Mouse (Mus musculus) adrenal gland, adult 18-20 months (tissue): ENCODE data around the gene Prex1. TPM values are rescaled to one million over a fixed set of nuclear protein-coding genes. Genes with fewer than 3 reads are reported as not detected.

Experiments used
- DNase-seq, 2 experiments: peaks; one replicate each; pipeline ENCODE4 v3.0.0; 2021 to 2022; ENCODE audit warnings: low spot score in 2 of 2
- total RNA-seq, 2 experiments: library from RNA; stranded (reverse); gene quantifications; 1 replicate in 1 of 2; 2 replicates in 1 of 2; pipeline ENCODE4 v1.2.3; 2021

Gene Prex1
- total RNA-seq, 2 experiments from 2014 or later: 9.4 to 12.7 TPM

DNA sequence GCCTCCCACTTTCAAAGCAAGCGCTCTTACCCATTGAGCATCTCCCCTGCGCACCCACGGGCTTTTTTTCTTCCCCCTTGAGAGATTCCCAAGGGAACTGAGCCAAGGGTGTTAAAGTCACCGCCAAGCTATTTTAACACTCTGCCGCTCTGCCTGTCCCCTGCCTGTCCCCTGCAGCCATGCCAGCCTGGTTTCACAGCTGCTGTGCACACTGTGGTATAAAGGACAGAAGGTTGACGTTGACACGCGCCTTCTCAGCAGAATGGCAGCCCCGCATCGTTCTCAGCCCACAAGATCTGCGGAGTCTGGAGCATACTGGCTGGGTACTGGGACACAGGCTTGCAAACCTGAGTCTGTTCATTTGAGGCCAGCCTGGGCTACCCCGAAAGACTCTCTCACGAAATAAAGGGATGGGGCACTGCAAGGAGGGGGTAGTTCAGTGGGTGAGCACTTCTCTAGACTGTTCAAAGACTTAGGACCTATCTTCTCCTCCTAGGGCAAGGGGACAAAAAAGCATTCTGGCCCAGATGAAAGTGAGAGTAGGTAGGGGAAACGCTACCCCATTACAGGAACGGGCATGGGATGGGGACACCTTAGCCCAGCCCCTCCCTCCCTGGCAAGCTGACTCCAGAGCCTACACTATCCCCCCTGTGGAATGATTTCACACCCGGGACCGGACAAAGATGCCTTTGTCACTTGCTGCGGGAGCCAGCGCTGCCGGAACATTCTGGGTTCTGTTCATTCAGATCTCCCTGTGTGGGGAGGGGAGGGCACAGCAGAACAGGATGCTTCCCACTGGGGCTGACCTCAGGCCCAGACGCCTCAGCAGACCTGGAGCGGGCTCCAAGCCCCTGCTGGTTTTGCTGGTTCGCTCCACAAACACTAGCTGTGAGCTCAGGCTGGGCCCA is 21.8 kb downstream of the Prex1 start:
- no peak for DNase-seq

DNA sequence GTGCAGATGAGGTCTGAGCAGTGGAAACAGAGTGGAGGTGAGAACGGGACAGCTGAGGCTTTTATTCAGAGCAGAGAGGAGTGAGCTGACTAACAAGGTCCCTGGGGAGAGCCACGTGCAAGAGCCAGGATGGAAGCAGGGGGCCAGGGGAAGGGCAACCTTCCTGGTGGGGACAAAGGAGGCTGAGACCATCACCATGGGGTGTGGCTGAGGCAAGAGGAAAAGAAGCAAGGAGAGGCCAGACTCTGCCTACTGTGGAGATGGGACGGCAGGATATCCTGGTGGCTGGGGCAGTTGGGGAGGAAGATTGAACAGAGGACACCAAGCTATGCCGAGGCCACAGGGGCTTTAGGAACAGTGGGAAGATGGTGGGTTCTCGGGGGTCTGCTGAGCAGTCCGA is 26.7 kb downstream of the Prex1 start:
- no peak for DNase-seq

DNA sequence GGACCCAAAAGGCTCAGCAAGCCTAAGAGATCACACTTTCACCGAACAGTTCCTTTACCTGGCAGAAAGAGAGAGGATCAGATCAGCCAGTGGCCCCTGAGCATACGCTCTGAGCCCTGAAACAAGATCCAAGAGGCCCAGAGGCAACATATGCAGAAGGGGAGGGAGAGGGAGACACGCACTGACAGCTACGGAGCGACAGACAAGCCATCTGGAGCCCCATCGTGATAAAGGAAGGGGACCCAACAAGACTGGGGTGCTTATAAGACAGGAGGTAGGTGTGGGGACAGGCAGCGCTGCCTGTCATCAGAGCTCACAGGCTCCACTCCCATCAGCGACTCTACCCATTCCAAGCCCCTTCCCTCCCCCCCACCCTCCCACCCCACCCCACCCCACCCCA is 27.8 kb downstream of the Prex1 start:
- DNase-seq: no peak

DNA sequence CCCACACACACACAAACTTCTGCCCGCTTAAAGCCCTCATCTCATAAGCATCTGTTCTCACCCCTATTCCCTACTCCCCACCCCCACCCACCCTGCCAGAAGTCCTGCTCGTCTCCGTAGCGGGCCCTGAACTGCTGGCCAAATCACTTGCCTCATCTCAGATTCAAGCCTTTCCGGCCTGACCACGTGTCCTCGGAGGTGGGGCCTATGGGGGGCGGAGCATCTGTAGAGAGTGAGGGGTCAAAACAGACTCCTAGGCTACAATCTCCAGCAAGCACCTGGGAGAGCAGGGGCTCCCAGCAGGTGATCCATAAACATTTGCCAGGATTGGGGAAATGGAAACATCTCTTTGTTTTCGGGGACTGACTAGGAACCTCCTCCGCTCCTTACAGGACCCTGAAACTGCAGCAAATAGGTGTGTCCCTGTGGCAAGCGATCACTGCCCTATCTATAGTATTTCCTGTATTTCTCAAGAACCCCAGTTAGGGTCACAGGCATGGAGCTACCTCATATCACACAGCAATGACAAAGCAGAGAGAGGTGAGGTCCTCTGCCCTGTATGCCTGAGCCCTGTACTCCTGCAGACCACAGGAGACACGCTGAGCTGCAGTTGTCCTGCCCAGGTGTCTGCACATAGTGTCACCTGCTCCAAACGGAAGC is 29.6 kb downstream of the Prex1 start:
- no peak for DNase-seq

DNA sequence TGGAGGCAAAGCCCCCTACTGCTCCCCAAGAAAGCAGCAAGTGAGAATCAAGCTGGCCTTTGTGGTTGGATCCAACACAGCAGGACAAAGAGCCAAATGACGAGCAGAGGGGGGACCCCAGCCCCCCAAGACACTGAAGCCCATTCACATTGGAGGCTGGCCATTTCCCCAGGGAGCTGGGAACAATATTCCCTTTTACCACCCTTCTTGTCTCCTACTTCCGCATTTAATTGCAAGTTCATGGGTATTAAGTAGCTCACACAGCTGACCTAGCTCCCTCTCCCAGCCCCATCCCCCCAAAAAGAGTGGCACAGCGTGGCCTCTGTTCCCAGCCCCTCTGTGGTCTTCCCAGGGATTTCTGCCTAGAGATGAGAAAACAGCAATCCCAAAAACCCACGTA is 30.8 kb downstream of the Prex1 start:
- DNase-seq: no peak

DNA sequence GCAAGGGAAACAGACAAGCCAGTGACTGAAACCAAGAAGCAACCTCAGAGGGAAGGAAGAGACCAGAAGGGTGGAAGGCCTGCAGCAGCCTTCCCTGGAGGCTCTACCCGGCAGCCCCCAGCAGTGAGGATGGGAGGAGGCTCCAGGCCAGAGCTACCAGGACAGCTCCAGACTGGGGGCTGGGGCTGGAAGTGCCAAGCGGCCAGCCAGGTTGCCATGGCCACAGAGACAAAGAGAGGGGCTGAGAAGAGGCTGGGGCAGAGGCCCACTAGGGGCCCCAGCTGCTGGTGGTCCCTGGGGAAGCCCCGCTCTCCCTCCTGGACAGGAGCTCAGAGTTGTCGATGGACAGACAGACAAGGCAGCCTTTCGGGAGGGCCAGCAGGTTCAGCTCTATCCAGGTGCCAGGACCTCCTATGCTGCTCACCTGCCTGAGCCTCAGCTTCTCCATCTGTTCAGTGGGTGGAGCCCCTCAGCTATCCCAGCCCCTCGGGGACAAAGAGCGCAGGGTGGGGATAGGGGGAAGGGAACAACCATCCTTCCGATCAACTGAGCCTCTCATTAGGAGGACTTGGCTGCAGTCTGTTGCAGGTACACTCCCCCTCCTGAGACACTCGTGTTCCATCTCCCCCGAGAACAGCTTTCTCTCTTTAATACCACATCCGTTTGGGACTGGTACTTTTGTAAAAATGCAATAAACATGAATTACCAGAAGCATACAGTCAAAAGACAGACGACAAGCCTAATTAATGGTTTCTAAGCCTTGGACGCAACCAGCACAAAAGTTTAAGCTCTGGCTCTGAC is 34.5 kb downstream of the Prex1 start:
- DNase-seq: no peak

DNA sequence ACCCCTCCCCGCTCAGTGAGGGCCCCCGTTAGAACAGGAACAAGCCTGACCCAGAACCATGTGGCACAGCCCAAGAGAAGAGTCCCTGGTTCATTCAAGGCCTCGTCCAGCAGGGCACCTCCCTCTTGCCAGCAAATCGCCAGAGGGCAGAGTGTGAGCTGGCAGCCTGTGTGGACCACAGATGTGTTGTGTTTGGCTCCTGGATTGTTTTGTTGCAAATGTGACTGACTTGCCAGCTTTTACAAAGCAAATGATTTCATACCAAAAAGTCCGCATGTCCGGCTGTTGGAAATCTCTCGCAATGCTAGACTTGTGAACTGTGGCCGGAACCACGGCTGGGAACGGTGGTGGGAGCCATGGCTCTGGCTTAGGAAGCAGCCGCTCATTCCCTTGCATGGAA is 36.7 kb downstream of the Prex1 start:
- no peak for DNase-seq

DNA sequence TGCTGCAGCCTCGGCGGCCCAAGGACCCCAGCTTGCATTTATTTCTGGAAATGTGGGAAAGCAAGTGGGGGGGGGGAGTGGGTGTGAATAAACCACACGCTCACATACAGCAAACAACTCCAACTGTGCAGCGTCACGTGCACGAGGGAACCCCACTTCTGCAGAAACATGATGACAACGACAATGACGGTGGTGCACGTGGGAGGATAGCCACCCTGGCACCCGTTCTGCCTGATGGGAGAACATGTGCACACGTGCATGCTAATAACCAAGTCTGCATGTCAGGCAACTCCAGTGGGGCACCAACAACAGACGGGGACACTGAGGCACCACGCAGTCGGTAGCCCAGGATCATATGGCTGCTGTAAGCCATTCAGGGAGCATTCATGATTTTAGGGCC is 37.1 kb downstream of the Prex1 start:
- DNase-seq: no peak

DNA sequence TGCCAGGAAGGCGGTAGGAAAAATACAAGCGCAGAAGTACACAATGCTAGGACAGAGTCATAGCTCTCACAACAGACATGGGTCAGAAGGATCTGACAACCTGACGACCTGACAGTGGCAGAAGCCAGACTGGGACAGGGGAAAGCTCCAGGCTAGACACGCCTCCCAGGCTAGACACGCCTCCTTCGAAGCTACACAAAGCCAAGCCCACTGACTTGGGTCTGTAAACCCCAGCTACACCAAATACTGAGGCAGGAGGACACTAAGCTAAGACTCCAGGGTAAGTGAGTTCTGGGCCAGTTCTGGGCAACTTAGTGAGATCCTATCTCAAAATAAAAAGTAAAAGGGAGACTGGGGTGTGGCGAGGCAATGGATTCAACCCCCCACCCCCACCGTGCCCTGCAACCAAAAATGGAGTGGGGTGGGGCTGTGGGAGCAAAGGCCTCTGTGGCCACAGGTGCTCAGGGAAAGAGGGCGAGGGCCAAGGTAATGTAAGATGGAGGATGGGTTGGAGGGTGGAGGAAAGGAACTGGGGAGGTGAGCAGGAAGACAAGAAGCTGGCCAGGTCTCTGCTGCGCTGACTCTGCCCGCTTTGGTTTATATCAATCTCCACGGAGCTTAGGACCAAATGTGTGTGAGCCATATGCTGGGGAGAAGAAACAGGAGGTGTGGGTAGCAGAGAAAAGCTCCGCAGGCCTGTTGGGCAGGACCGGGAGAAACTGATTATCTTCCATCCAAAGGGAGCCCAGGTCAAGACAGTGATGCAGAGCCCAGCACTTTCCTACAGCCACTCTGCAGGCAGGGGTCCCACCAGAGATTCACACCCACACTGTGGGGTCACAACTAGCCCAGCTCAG is 37.8 kb downstream of the Prex1 start:
- no peak for DNase-seq

DNA sequence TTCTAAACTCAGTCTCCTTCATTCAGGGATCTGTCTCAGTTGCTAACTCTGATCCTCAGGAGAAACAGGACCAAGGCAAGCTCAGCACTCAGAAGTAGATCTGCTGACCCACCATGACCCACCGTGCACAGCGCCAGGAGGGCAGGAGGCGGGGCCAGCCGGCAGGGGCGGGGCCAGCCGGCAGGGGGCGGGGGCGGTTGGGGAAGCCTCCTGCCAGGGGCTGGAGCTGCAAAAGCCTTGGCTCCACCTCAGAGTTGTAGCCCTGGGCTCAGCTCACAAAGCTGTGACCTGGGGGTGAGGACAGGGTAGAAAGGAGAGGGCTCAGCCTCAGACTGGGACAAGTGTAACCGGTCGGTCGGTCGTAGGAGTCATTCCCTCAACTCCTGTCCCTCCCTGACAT is 38.9 kb downstream of the Prex1 start:
- no peak for DNase-seq

DNA sequence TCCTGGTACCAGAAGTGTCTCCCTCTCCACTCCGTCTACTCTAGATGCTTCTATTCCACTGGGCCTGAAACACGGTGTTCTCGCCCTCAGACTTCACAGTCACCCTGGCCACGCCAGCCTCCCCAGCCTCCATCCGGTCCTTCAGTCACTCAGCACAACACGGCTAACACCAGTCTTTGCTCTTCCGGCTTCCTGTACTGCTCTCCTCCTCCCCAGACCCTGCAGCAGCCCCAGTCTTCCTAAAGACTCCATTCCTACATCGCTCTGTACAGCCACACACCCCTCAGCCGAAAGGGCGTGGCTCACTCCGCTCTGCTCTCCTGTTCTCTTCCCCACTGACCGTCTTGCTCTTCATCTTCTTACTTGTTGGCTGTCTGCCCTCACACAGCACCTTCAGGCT is 39.7 kb downstream of the Prex1 start:
- DNase-seq: no peak

DNA sequence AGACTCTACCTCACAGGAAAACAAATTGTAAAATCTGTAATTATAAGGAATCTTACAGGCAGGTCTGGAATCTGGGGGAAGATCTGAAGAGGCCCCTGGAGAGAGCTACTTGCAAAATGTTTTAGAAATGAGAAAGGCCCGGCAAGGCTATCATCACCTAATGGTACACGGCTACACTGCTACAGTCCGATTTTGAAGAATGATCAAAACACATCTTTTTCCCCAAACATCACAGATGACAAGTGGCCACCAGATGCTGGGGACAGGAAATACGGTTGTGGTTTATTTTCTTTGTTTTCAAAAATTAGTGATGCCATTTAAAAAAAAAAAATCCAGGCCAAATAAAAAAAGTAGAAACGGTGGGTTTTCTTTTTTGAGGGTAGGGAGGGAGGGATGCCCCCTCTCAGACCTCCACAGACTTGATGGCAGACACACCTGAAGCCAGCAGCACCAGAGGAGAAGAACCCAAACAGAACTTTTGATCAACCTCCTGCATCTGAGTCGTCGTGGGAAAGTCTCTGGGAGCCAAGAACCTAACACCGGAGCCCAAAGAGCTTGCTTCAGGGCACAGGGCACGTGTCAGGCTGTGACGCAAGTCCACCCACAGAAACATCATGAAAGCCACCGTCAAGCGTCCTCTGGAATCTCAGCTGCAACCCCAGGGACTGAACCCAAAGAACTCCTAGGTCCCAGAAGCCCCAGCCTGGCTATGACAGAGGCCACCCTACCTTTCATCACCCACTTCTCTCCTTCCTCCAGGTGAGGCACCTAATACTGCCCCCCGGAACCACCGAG is 41.3 kb downstream of the Prex1 start:
- DNase-seq: no peak

DNA sequence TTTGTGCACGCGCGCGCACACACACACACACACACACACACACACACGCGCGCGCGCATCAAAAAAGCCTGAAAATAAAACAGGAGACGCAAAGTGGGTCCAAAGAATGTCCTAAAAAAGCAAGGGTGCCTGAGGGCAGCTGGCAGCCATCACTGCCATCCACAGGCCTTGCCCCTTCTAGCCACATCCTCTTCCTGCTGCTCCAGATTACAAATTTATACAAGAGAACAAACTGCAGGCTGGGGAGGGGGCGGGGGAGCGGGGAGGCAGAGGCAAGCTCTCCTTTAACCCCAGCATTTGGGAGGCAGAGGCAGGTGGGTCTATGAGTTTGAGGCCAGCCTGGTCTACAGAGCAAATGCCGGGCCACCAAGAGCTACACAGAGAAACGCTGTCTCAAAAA is 42.0 kb downstream of the Prex1 start:
- no peak for DNase-seq

DNA sequence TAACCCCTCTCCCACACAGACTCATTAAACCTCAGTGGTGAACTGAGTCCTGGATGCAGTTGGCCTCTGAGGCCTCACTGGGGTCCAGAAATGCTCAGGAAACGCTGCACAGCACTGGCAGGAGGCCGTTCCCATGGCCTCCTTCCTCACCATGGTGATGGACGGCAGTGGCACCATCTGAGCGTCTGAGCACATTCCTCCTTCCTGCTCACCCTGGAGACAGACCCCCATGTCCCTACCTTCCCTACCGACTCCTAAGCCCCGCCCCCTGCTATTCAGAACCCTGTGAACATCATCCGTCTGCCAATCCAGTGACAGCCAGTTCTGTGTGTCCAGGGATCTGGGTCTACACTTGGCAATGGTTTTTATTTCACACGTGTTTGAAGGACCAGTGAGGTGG is 42.6 kb downstream of the Prex1 start:
- no peak for DNase-seq

DNA sequence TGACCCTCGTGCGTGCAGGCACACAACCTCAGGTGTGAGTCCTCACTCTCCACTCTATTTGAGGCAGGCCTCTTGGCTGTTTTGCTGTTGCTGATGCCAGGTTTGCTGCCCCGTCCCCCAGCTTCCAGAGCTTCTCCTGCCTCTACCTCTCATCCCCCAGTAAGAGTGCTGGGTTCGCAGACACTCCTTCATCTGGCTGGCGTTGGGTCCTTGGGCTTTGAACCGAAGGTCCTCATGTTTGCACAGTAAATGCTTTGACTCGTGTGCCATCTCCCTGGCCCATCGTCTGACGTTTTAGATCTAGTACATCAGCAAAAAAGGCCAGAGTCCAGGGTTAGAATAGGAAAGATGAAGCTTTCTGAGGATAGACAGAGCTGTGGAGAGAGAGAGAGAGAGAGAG is 43.7 kb downstream of the Prex1 start:
- DNase-seq: no peak

DNA sequence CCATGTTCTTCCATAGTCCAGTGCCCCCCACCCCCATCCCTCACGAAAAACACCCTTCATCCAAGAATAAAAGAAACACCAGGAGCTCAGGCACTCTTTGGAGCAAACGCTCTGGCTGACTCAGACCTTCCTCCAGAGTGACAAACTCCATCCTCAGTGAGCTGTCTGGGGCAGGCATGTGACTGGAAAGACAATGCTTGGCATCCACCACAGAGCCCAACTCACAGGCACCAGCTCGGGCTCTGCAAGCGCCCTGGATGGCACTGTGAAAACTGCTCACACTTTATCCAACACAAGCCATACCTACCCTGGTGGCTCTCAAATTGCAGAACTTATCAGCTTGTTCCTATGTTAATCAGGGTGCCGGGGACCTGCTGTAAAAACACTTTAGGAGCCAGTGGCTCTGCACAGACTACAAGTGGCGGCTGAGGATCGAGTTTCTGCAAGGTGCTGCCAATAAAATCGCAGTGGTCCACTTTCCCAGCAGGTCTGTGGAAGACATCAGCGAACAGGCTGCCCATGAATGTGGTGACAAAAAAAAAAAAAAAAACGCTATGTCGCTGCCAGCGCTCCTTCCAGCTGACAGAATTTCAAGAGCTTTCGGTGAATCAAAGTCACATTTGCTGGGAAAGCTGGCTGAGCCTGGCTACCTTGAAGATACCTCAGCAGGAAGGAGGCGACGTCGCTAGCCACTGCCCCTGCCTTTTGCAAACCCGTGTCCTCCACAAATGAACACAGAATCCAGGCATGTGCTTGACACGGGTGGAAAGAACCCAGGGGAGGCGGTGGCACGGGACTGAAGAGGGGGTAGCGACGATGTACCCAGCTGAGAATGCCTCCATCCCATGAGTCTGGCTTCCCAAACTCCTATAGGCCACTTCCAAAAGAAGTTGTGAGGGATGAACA is 45.6 kb downstream of the Prex1 start:
- DNase-seq: no peak

DNA sequence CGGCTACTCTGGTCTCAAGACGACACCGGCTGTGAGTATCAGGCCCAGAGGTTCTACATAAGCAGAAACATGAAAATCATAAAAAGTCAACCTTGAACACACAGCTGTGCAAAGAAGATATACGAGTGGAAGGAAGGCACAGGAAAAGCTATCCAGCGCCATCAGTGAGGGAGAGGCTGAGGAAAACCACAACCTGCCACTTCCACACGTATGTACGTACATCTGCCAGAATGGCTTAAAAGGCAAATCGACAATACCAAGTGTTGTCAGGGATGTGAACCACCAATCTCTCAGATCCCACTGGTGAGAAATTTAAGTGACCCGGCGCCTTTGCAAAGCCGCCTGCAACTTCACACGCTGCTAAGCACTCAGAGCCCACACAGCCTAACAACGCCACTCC is 47.5 kb downstream of the Prex1 start:
- DNase-seq: no peak

DNA sequence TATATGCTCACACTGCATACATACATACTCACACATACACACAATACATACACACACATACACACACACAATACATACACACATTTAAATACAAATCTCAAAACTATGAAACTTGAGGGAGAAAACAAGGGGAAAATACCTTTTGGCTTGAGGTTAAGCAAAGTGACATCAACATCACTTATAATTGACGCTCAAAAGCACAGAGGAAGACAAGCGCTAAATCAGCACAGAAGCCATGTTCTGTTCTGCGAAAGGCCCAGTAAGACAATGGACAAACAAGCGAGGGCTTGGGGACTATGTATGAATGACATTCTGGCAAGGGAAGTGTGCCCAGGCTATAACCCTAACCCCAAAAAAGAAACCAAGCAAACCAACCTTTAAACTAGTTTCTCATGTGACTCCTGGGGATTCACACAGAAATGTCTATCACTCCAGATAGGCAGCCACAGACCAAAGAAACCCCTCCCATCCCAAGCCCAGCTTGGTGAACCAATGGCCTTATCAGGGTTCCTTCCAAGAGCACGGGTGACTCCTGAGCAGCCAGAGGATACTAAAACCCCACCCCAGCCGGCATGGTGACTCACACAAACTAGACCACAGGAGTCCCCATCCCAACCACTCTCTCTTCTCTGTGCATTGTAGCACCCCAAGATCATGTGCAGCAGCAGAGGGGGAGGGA is 48.2 kb downstream of the Prex1 start:
- no peak for DNase-seq
